Mouse (Mus musculus): ENCODE data around the gene Tbx20.

Gene Tbx20

GRCm38 (mm10) chr9:24769611-24770010, 4.5 kb downstream of the Tbx20 start:
- DNase-seq (ENCODE audit: low read depth, low spot score) = no peak

- no peak for DNase-seq (ENCODE audit: low read depth, low spot score)
These were observed 7.0 kb downstream of the Tbx20 start for GRCm38 (mm10) chr9:24767056-24767455.

- no peak for DNase-seq (ENCODE audit: low read depth, low spot score)
These were observed 8.5 kb downstream of the Tbx20 start for GRCm38 (mm10) chr9:24765572-24765971.

- peak; percentile 1 for DNase-seq (ENCODE audit: low read depth, low spot score)
These were observed 13.6 kb downstream of the Tbx20 start for GRCm38 (mm10) chr9:24760461-24760860.

- DNase-seq (ENCODE audit: low read depth, low spot score) = no peak
These were observed 29.1 kb downstream of the Tbx20 start for GRCm38 (mm10) chr9:24744958-24745357.

DNA sequence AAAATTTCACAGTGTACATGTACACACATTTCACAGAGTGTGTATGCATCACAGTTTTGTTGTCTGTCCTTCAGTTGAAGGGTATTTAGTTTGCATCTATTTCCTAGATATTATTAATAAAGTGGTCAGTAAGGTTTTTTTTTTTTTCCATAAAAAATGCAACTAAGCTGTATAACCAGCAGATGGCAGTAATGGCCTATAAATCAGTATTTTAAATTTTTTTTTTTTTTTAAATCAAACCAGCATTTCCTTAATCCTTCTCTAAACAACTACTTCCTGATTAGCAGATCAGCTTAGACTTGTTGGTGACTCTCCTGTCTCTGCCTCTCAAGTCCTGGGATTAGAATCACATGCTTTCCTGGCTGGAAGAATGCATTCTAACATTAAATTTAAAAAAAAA, 72.9 kb downstream of the Tbx20 start:
- DNase-seq (ENCODE audit: low read depth, low spot score) = peak; percentile 1

DNA sequence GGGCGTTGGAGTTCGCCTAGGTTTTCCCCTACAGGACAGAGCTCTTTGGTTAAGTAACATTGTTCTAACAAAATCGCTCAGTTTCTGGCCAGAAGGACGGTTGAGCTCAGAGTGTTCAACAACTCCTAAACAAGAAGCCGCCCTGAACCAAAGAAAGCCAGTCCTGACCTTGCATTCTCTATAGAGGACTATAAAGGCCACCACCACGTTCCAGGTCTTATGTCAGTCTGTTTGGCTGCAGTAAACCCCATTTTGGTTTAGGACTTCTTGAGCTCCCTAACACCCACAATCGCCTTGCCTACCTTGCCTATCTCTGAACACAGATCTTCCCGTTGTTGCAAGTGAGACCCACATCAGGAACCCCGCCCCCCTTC, 77.7 kb downstream of the Tbx20 start:
- no peak for DNase-seq (ENCODE audit: low read depth, low spot score)

- no peak for DNase-seq (ENCODE audit: low read depth, low spot score)
These were observed 78.3 kb downstream of the Tbx20 start, which contains the start of gene Dpy19l2 for GRCm38 (mm10) chr9:24695700-24696404. Gene Dpy19l2 (minus strand): TSS chr9:24696293.
